Mouse (Mus musculus): ENCODE measurements around the gene Hist1h1c. TPM values are rescaled to one million over a fixed set of nuclear protein-coding genes. Genes with fewer than 3 reads are reported as not detected.
"Not testable (repeated sequence)": the region's sequence is repeated elsewhere in the genome, so short reads cannot be mapped to it uniquely, and the experiment has no call there.

Gene Hist1h1c
- polyA plus RNA-seq, 1 experiment from 2014 or later: 9.2 TPM

GRCm38 (mm10) chr13:23746201-23747080, 7.8 kb downstream of the Hist1h1c start, which contains the start of gene Hist1h2bb:
Hist1h2bb (plus strand) TSS chr13:23746734.
- peak within 1 kb of the TSS; percentile 69 for H3K4me2 ChIP-seq (ENCODE audit: low read length)

GRCm38 (mm10) chr13:23747081-23747891, 8.7 kb downstream of the Hist1h1c start:
- Histone ChIP-seq H3K9ac (replicated peaks; ENCODE audit: low read length) (peak overlapping the region; percentile 36), H3K27ac (replicated peaks; ENCODE audit: low read depth, low read length) (peak overlapping the region; percentile 88), H3K9me3 (ENCODE audit: control insufficient read depth, low read length) (no peaks in the 10 kb centered on the region), H3K27me3 (ENCODE audit: control insufficient read depth, insufficient read depth, low read length) (no peaks in the 10 kb centered on the region), H3K4me2 (ENCODE audit: low read length) (peak overlapping the region; percentile 69), H3K4me1 (ENCODE audit: control insufficient read depth, insufficient read depth, low read length) (peaks cover 15% of the 10 kb centered on the region), H3K4me3 (replicated peaks; ENCODE audit: low read depth, low read length) (peak overlapping the region; percentile 31), H3K36me3 (ENCODE audit: control insufficient read depth, insufficient read depth, low read length) (no peaks in the 10 kb centered on the region)
- WGBS: 2% methylated on average over 9 of the region's 13 CpGs
- no peak for DNase-seq
- no peak for ATAC-seq (ENCODE audit: low FRiP score, low TSS enrichment)

More at GRCm38 (mm10) chr13:23746201-23747080, 7.8 kb downstream of the Hist1h1c start, which contains the start of gene Hist1h2bb:
- peak within 1 kb of the TSS; percentile 88 for H3K27ac ChIP-seq (replicated peaks; ENCODE audit: low read depth, low read length)
- under 1% methylated on average over 38 of the region's 58 CpGs for whole genome bisulfite sequencing
- H3K4me1 ChIP-seq (ENCODE audit: control insufficient read depth, insufficient read depth, low read length): peaks cover 11% of the 10 kb centered on the region
- not testable (repeated sequence) for H3K36me3 ChIP-seq (ENCODE audit: control insufficient read depth, insufficient read depth, low read length); H3K9me3 ChIP-seq (ENCODE audit: control insufficient read depth, low read length); H3K27me3 ChIP-seq (ENCODE audit: control insufficient read depth, insufficient read depth, low read length)
- peak within 1 kb of the TSS; percentile 31 for H3K4me3 ChIP-seq (replicated peaks; ENCODE audit: low read depth, low read length)
- ATAC-seq (ENCODE audit: low FRiP score, low TSS enrichment) (peak; percentile 92), DNase-seq (peak; percentile 89)
- peak within 1 kb of the TSS; percentile 39 for H3K9ac ChIP-seq (replicated peaks; ENCODE audit: low read length)

GRCm38 (mm10) chr13:23747892-23748288, 9.3 kb downstream of the Hist1h1c start:
- H3K27ac ChIP-seq (replicated peaks; ENCODE audit: low read depth, low read length): no peak overlapping the region
- peaks cover 15% of the 10 kb centered on the region for H3K4me1 ChIP-seq (ENCODE audit: control insufficient read depth, insufficient read depth, low read length)
- H3K9ac ChIP-seq (replicated peaks; ENCODE audit: low read length): no peak overlapping the region
- peak overlapping the region; percentile 69; the same call in 1 of the 2 replicates for H3K4me2 ChIP-seq (ENCODE audit: low read length)
- DNase-seq (no peak), ATAC-seq (ENCODE audit: low FRiP score, low TSS enrichment) (no peak)
- no peaks in the 10 kb centered on the region for H3K36me3 ChIP-seq (ENCODE audit: control insufficient read depth, insufficient read depth, low read length)
- no peaks in the 10 kb centered on the region for H3K9me3 ChIP-seq (ENCODE audit: control insufficient read depth, low read length)
- H3K4me3 ChIP-seq (replicated peaks; ENCODE audit: low read depth, low read length): no peak overlapping the region
- 6% methylated on average over 4 of the region's 4 CpGs for WGBS
- no peaks in the 10 kb centered on the region for H3K27me3 ChIP-seq (ENCODE audit: control insufficient read depth, insufficient read depth, low read length)

GRCm38 (mm10) chr13:23749563-23750121, 11.0 kb downstream of the Hist1h1c start:
- Histone ChIP-seq H3K27me3 (ENCODE audit: control insufficient read depth, insufficient read depth, low read length) (no peaks in the 10 kb centered on the region), H3K36me3 (ENCODE audit: control insufficient read depth, insufficient read depth, low read length) (no peaks in the 10 kb centered on the region), H3K4me1 (ENCODE audit: control insufficient read depth, insufficient read depth, low read length) (peaks cover 15% of the 10 kb centered on the region), H3K27ac (replicated peaks; ENCODE audit: low read depth, low read length) (no peak overlapping the region; the same call in 1 of the 2 replicates), H3K4me3 (replicated peaks; ENCODE audit: low read depth, low read length) (no peak overlapping the region), H3K9ac (replicated peaks; ENCODE audit: low read length) (no peak overlapping the region), H3K4me2 (ENCODE audit: low read length) (0 out of 2 replicates have a peak overlapping the region, but pooled peaks have one; percentile 19), H3K9me3 (ENCODE audit: control insufficient read depth, low read length) (no peaks in the 10 kb centered on the region)
- DNase-seq: no peak
- WGBS: 92% methylated on average over 5 of the region's 5 CpGs
- ATAC-seq (ENCODE audit: low FRiP score, low TSS enrichment): no peak

- Histone ChIP-seq H3K4me3 (replicated peaks; ENCODE audit: low read depth, low read length) (peak within 1 kb of the TSS; percentile 40), H3K4me2 (ENCODE audit: low read length) (peak within 1 kb of the TSS; percentile 67), H3K27ac (replicated peaks; ENCODE audit: low read depth, low read length) (peak within 1 kb of the TSS; percentile 90), H3K9ac (replicated peaks; ENCODE audit: low read length) (peak within 1 kb of the TSS; percentile 26; the same call in 1 of the 2 replicates), H3K4me1 (ENCODE audit: control insufficient read depth, insufficient read depth, low read length) (peaks cover 12% of the 10 kb centered on the region)
- WGBS: 1% methylated on average over 29 of the region's 47 CpGs
- ATAC-seq (ENCODE audit: low FRiP score, low TSS enrichment) (peak; percentile 68; the same call in 1 of the 2 replicates), DNase-seq (peak; percentile 84)
- H3K9me3 ChIP-seq (ENCODE audit: control insufficient read depth, low read length); H3K36me3 ChIP-seq (ENCODE audit: control insufficient read depth, insufficient read depth, low read length); H3K27me3 ChIP-seq (ENCODE audit: control insufficient read depth, insufficient read depth, low read length): not testable (repeated sequence)
Observed at GRCm38 (mm10) chr13:23750839-23751477, 12.3 kb downstream of the Hist1h1c start, which contains the start of gene Hist1h2ab. Hist1h2ab (plus strand) TSS chr13:23751126.

GRCm38 (mm10) chr13:23751478-23751956, 12.9 kb downstream of the Hist1h1c start:
- ATAC-seq (ENCODE audit: low FRiP score, low TSS enrichment): 0 out of 2 replicates have a peak, but pooled peaks have one; percentile 15
- no peak overlapping the region; the same call in 1 of the 2 replicates for H3K9ac ChIP-seq (replicated peaks; ENCODE audit: low read length)
- H3K4me2 ChIP-seq (ENCODE audit: low read length): peak overlapping the region; percentile 67
- peaks cover 12% of the 10 kb centered on the region for H3K4me1 ChIP-seq (ENCODE audit: control insufficient read depth, insufficient read depth, low read length)
- 1% methylated on average over 11 of the region's 11 CpGs for WGBS
- no peaks in the 10 kb centered on the region for H3K36me3 ChIP-seq (ENCODE audit: control insufficient read depth, insufficient read depth, low read length)
- no peaks in the 10 kb centered on the region for H3K27me3 ChIP-seq (ENCODE audit: control insufficient read depth, insufficient read depth, low read length)
- H3K4me3 ChIP-seq (replicated peaks; ENCODE audit: low read depth, low read length): peak overlapping the region; percentile 40
- peak overlapping the region; percentile 90 for H3K27ac ChIP-seq (replicated peaks; ENCODE audit: low read depth, low read length)
- peak; percentile 34 for DNase-seq
- H3K9me3 ChIP-seq (ENCODE audit: control insufficient read depth, low read length): no peaks in the 10 kb centered on the region

- Histone ChIP-seq H3K9ac (replicated peaks; ENCODE audit: low read length) (peak within 1 kb of the TSS; percentile 26; the same call in 1 of the 2 replicates), H3K27ac (replicated peaks; ENCODE audit: low read depth, low read length) (peak within 1 kb of the TSS; percentile 90), H3K4me1 (ENCODE audit: control insufficient read depth, insufficient read depth, low read length) (peaks cover 10% of the 10 kb centered on the region), H3K4me2 (ENCODE audit: low read length) (peak within 1 kb of the TSS; percentile 67), H3K4me3 (replicated peaks; ENCODE audit: low read depth, low read length) (peak within 1 kb of the TSS; percentile 40)
- not testable (repeated sequence) for H3K27me3 ChIP-seq (ENCODE audit: control insufficient read depth, insufficient read depth, low read length); H3K9me3 ChIP-seq (ENCODE audit: control insufficient read depth, low read length); H3K36me3 ChIP-seq (ENCODE audit: control insufficient read depth, insufficient read depth, low read length)
- 0% methylated on average over 16 of the region's 47 CpGs for WGBS
- DNase-seq (peak; percentile 96), ATAC-seq (ENCODE audit: low FRiP score, low TSS enrichment) (peak; percentile 79)
Observed at GRCm38 (mm10) chr13:23752067-23752741, 13.6 kb downstream of the Hist1h1c start, which contains the start of gene Hist1h3b. Hist1h3b (plus strand) TSS chr13:23752267.
